Mouse (Mus musculus) cerebral cortex, adult 2 months (tissue): ENCODE results near the gene Rpp38.

Source experiments
- WGBS: fragments of 180-500 bp; shearing (Covaris S2); methylation state at CpG from one replicate; pipeline ENCODE4 v1.1.7; 2018; 5-methylcytosine and 5-hydroxymethylcytosine counted together

Rpp38 gene

DNA sequence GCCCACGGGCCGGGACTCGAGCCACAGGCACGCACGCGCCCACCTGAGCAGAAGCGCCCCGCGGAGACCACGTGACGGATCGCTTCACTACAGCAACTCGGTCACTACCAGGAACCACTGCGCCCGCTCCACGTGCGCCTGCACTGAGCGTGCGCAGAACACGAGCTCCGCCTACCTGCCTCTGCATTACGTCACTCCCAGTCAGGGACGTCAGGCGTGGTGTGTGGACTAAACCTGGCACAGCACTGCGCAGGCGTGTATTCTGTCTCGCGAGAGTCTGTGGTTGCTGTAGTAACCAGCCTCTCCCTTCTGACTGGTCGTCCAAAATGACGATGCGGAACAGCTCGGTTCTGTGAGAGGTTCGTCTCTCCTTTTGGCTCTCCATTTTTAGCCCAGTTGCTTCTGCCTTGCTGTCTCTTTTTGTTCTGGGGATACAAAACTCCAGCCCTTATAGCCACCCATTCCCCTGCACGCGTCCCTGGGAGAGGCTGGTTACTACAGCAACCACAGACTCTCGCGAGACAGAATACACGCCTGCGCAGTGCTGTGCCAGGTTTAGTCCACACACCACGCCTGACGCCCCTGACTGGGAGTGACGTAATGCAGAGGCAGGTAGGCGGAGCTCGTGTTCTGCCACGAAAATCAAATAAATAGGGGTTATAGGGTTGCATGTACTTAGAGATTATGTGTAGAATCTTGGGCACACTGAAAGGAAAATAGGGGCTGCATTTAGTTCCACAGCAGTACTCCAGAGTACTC, at the start of gene Rpp38:
Gene Rpp38 (minus strand): TSS at position 160 of the 759 bp plus-strand sequence.
- under 1% methylated on average over 45 of the region's 45 CpGs for WGBS

DNA sequence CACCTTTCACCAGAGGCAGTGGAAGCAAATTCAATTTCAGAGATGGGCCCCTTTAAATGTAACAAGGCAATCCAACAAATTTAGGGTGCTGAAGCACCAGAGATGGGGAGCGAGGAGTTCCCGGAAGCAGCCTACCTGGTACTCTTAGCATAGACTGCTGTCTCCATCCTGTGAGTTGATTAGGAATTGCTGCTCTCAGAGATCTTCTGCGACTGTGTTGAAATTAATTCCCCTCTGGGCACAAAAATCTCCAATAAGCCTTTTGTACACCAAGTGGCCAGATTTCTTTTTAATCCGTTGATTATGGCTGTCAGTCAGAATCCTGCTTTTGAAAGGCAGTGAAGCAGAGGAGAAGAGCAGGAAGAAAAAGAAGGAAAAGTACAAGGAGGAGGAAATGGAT, 32.7 kb upstream of the Rpp38 start:
- WGBS: 56% methylated on average over 4 of the region's 4 CpGs

DNA sequence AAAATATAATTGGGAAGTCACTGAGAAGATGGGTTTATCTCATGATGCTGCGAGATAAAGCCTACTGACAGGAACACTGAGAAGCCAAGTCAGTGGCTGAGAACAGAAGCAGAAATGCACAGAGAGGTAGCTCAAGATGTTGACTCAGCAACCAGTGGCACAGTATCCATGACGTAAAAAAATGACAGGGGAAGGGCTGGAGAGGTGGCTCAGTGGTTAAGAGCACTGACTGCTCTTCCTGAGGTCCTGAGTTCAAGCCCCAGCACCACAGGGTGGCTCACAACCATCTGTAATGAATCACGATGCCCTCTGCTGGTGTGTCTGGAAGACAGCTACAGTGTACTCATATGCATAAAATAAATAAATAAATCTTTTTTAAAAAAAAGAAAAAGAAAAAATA, 28.6 kb upstream of the Rpp38 start:
- WGBS: 81% methylated on average over 3 of the region's 3 CpGs

- WGBS: 81% methylated on average over 3 of the region's 3 CpGs
Observed at GRCm38 (mm10) chr2:3357887-3358286, 25.4 kb upstream of the Rpp38 start.

GRCm38 (mm10) chr2:3356311-3356710, 23.9 kb upstream of the Rpp38 start:
- WGBS: 85% methylated on average over 3 of the region's 3 CpGs

GRCm38 (mm10) chr2:3355793-3356192, 23.4 kb upstream of the Rpp38 start:
- 91% methylated on average over 8 of the region's 8 CpGs for WGBS

GRCm38 (mm10) chr2:3348919-3349318, 16.5 kb upstream of the Rpp38 start:
- 17% methylated on average over 3 of the region's 3 CpGs for WGBS

GRCm38 (mm10) chr2:3348422-3348821, 16.0 kb upstream of the Rpp38 start:
- WGBS: 86% methylated on average over 4 of the region's 4 CpGs

DNA sequence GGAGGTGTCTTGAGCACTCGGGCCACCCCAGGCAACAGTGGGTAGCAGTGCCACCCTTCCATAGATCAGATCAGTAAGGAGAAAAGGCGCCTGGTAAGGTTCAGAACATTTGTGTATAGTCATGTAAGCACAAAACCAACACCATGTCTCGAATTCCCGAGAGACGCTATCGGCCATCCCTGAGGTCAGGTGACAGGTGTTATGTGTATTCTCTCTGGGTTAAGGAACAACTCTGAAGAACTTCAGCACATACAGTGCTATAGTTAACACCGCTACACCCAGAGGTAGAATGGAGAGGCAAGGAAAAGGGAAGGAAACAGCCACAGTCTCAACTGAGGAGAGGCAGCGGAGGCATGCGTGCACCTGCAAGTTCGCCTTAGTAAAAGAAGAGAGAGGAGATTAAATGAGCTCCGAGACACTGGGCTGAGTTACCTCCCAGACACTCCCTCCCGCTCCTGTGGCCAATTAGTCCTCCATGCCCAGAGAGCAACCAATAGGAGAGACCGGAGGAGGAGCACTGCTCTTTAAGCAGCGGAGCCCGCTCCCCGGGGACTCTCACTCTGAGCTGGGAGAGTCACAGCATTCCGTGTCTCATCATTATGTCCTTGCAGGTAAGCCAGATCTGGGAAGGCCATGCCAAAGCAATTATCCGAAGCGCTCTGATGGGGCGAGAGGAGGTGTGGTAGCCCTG, 3.3 kb upstream of the Rpp38 start, which contains the start of gene Acbd7:
Gene Acbd7 (plus strand): TSS at position 558 of the 691 bp plus-strand sequence.
- 6% methylated on average over 20 of the region's 20 CpGs for WGBS

DNA sequence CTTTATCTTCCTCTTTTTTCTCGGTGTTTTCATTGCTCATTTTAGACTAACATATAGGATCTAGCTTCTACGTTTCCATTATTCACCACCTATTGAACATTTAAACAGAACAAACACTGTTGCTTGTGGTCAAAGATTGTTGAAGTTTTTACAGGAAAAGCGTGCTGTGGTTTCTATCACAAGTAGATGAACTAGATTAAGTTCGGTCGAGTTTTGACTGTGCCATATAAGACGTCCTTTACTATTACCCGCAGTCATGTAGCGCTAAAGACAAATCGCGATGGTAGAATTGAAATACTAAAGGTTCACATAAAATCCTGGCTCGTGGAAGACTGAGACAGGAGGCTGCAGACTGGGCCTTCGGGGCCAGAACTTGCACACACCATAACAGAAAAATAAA, 1.3 kb upstream of the Rpp38 start:
- WGBS: 90% methylated on average over 12 of the region's 12 CpGs

DNA sequence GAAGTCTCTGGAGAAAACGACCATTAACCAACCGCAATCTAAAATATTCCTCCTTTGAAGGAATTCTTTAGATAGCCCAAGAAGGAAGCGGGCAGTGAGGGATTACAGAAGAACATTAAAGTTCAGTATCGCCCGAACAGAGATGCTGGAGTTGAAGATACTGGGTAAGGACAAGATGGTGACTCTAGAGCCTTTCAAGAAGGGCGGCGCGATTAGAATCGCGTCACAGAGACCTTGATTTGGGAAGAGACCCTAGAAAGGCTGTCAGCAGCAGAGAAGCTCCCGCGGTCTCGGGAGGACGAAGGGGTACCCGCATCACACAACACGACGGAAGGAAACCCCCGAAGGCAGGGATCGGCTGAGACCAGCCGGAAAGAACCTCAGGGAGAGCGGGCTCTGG, 387 bp downstream of the Rpp38 start:
- under 1% methylated on average over 21 of the region's 21 CpGs for WGBS

- 77% methylated on average over 5 of the region's 5 CpGs for WGBS
Observed at GRCm38 (mm10) chr2:3331071-3331703, 1.3 kb downstream of the Rpp38 start.

- WGBS: 14% methylated on average over 1 of the region's 1 CpGs
Observed at GRCm38 (mm10) chr2:3327351-3327750, 5.1 kb downstream of the Rpp38 start.

DNA sequence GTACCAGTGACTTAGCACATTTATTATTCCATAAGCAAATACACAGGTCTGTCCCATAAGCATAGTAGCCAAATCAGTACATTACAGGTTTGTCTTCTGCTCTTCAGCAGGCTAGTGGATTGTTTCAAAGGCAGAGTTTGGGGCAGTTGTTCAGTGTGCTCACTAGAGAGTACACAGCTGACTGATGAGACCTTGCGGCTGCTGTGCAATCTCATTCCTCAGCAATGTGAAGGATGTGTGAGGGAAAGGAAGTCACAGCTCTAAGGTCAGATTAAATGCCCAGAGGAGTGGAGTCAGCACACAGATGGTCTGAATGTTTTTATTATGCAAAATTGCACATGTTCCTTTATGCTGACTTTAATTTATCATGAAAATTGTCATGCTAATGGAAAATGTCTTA, 5.9 kb downstream of the Rpp38 start:
- 86% methylated on average over 1 of the region's 1 CpGs for WGBS

DNA sequence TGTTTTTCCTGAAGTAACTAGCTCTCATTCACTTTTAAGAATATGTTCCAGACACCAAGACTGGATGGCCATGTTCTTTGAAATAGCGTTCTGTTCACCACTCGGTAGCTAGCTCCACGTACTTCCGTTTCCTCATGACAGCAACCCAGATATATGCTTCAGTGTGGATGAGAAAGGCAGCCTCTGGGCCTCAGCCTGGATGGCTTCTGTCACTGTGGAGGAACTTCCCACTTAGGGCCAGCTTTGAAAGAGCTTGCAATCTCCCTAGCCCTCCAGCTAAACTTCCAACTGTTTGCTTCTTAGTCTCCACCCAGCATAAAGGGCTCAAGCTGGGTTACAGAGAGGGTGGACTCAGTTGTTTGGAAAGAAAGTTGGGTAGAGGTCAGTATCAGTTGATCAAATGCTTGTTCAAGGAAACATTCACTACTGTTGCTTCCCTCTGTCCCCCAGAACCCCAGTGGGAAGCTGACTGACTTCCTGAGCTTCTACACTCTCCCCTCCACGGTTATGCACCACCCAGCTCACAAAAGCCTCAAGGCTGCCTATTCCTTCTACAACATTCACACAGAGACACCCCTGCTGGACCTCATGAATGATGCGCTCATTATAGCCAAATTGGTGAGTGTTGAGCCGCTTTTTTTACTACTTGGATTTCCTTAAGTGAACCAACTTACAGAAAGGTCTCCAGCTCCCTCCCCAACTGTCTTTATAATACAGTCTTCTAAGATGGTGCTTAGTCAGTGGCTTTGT, 7.9 kb downstream of the Rpp38 start:
- WGBS: 88% methylated on average over 7 of the region's 7 CpGs

DNA sequence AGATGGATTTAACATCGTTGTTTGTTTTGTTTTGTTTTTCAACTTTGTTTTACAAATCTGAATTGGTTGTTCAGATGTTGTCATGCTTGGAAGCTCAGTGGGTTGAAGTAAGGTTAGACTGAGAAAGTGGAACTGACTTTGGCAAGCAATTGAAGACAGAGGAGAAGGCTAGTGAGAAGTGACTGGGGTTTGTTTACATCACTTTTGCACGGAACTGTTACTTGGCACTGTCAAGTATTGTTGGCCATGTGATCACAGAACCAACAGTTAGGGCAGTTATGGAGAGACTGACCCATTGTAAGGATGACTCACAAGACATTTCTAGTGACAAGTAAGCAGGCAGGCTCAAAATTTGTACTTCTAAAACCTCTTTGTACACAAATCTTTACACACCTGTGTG, 9.3 kb downstream of the Rpp38 start:
- WGBS: 57% methylated on average over 2 of the region's 2 CpGs

- WGBS: 54% methylated on average over 3 of the region's 3 CpGs
Observed at GRCm38 (mm10) chr2:3305426-3306025, 26.9 kb downstream of the Rpp38 start.

- 77% methylated on average over 7 of the region's 7 CpGs for WGBS
Observed at GRCm38 (mm10) chr2:3295826-3296225, 36.6 kb downstream of the Rpp38 start.

- 97% methylated on average over 1 of the region's 1 CpGs for WGBS
Observed at GRCm38 (mm10) chr2:3292170-3292569, 40.3 kb downstream of the Rpp38 start.

DNA sequence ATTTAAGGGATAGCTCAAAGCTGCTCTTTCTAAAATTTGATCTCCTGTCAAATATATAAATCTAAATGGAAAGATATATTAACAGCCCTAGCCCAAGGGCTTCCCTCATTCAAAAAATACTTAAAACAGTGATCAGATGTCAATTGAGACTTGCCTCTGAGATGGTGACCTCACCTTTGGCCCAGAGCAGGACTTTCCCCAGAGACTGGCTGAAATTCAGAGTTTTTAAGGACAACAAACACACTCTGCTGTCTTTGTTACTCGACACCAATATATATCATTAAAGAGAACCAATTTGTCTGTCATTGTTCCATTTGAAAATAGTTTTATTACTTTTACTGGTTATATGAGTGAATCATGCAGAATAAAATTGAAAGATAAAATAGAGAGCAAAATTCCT, 42.9 kb downstream of the Rpp38 start:
- 70% methylated on average over 1 of the region's 1 CpGs for WGBS

- 39% methylated on average over 2 of the region's 2 CpGs for WGBS
Observed at GRCm38 (mm10) chr2:3286243-3286642, 46.2 kb downstream of the Rpp38 start.

DNA sequence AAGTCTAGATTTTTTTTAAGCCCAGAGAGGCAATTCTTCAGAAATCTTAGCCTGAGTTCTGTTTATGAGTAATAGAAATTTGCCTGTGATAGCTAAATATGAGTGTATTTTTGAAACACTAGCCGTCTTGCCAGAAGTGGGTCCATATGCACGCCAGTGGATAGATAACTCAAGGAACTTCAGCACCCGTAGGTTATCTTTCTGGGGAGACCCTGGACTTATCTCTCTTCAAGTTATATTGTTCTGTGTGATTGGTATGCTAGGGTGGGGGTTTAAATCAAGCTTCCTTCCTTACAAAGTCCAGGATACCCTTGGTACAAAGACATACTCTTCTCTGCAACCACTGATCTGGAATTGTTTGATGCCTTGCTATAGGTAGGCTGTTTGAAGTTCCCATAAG, 46.7 kb downstream of the Rpp38 start:
- 50% methylated on average over 3 of the region's 3 CpGs for WGBS
